Mouse (Mus musculus): ENCODE measurements around the gene Ppm1d. TPM values are rescaled to one million over a fixed set of nuclear protein-coding genes. Genes with fewer than 3 reads are reported as not detected.

The Ppm1d gene
- polyA plus RNA-seq, 1 experiment, result 7.5 TPM

GRCm38 (mm10) chr11:85311645-85312490 lies 824 bp downstream of the Ppm1d start:
- H3K79me2 ChIP-seq (ENCODE audit: control insufficient read depth, insufficient read depth), result peaks cover 56% of the 10 kb centered on the region

GRCm38 (mm10) chr11:85312818-85313217 lies 1.8 kb downstream of the Ppm1d start:
- Histone ChIP-seq H3K36me3 (ENCODE audit: control insufficient read depth, insufficient read depth) (peaks cover 10% of the 10 kb centered on the region), H3K27me3 (ENCODE audit: control insufficient read depth, insufficient read depth, insufficient read length) (no peaks in the 10 kb centered on the region), H3K79me3 (ENCODE audit: low read depth) (peaks cover 54% of the 10 kb centered on the region), H3K79me2 (ENCODE audit: control insufficient read depth, insufficient read depth) (peaks cover 66% of the 10 kb centered on the region), H3ac (ENCODE audit: control insufficient read depth, insufficient read length, low read depth) (no peak overlapping the region), H3K4me3 (ENCODE audit: insufficient read depth, poor library complexity, severe bottlenecking) (no peak overlapping the region)
- no peak for TF ChIP-seq USF1 (IDR thresholded peaks at IDR 0.05; ENCODE audit: low read depth)
- no peak for TF ChIP-seq MYOG (IDR thresholded peaks at IDR 0.05; ENCODE audit: control insufficient read depth, extremely low read depth, insufficient read length)
- TF ChIP-seq CTCF (IDR thresholded peaks at IDR 0.05; ENCODE audit: control insufficient read depth, insufficient read depth, insufficient read length), result no peak
- TF ChIP-seq CEBPB (IDR thresholded peaks at IDR 0.05; ENCODE audit: low read depth), result no peak
- TF ChIP-seq MYOD1 (IDR thresholded peaks at IDR 0.05; ENCODE audit: control insufficient read depth, insufficient read length, low read depth), result no peak
- TF ChIP-seq MAX (IDR thresholded peaks at IDR 0.05), result no peak
- TF ChIP-seq FOSL1 (IDR thresholded peaks at IDR 0.05; ENCODE audit: insufficient read depth, low read length, poor library complexity, severe bottlenecking), result no peak

More at GRCm38 (mm10) chr11:85311645-85312490, 824 bp downstream of the Ppm1d start:
- H3K79me3 ChIP-seq (ENCODE audit: low read depth), result peaks cover 48% of the 10 kb centered on the region
- H3ac ChIP-seq (ENCODE audit: control insufficient read depth, insufficient read length, low read depth), result peak overlapping the region; percentile 88
- TF ChIP-seq CTCF (IDR thresholded peaks at IDR 0.05; ENCODE audit: control insufficient read depth, insufficient read depth, insufficient read length) (peak; percentile 15), MYOG (IDR thresholded peaks at IDR 0.05; ENCODE audit: control insufficient read depth, extremely low read depth, insufficient read length) (no peak)
- H3K27me3 ChIP-seq (ENCODE audit: control insufficient read depth, insufficient read depth, insufficient read length), result no peaks in the 10 kb centered on the region
- H3K4me3 ChIP-seq (ENCODE audit: insufficient read depth, poor library complexity, severe bottlenecking), result peak overlapping the region; percentile 97
- H3K36me3 ChIP-seq (ENCODE audit: control insufficient read depth, insufficient read depth), result peaks cover 10% of the 10 kb centered on the region

- H3ac ChIP-seq (ENCODE audit: control insufficient read depth, insufficient read length, low read depth), result no peak overlapping the region
- TF ChIP-seq MYOG (IDR thresholded peaks at IDR 0.05; ENCODE audit: control insufficient read depth, extremely low read depth, insufficient read length) (no peak), CEBPB (IDR thresholded peaks at IDR 0.05; ENCODE audit: low read depth) (no peak), CTCF (IDR thresholded peaks at IDR 0.05; ENCODE audit: control insufficient read depth, insufficient read depth, insufficient read length) (no peak), MYOD1 (IDR thresholded peaks at IDR 0.05; ENCODE audit: control insufficient read depth, insufficient read length, low read depth) (no peak), MAX (IDR thresholded peaks at IDR 0.05) (no peak), FOSL1 (IDR thresholded peaks at IDR 0.05; ENCODE audit: insufficient read depth, low read length, poor library complexity, severe bottlenecking) (no peak), USF1 (IDR thresholded peaks at IDR 0.05; ENCODE audit: low read depth) (no peak)
- H3K27me3 ChIP-seq (ENCODE audit: control insufficient read depth, insufficient read depth, insufficient read length), result no peaks in the 10 kb centered on the region
- H3K79me2 ChIP-seq (ENCODE audit: control insufficient read depth, insufficient read depth), result peaks cover 71% of the 10 kb centered on the region
- peaks cover 10% of the 10 kb centered on the region for H3K36me3 ChIP-seq (ENCODE audit: control insufficient read depth, insufficient read depth)
- H3K79me3 ChIP-seq (ENCODE audit: low read depth), result peaks cover 59% of the 10 kb centered on the region
- no peak overlapping the region for H3K4me3 ChIP-seq (ENCODE audit: insufficient read depth, poor library complexity, severe bottlenecking)
These were observed 2.3 kb downstream of the Ppm1d start for GRCm38 (mm10) chr11:85313361-85313760.

- Histone ChIP-seq H3K36me3 (ENCODE audit: control insufficient read depth, insufficient read depth) (no peaks in the 10 kb centered on the region), H3K4me3 (ENCODE audit: insufficient read depth, poor library complexity, severe bottlenecking) (no peak overlapping the region), H3K79me2 (ENCODE audit: control insufficient read depth, insufficient read depth) (peaks cover 77% of the 10 kb centered on the region), H3K27me3 (ENCODE audit: control insufficient read depth, insufficient read depth, insufficient read length) (no peaks in the 10 kb centered on the region), H3ac (ENCODE audit: control insufficient read depth, insufficient read length, low read depth) (no peak overlapping the region), H3K79me3 (ENCODE audit: low read depth) (peaks cover 41% of the 10 kb centered on the region)
- peak; percentile 52 for TF ChIP-seq USF1 (IDR thresholded peaks at IDR 0.05; ENCODE audit: low read depth)
- peak; percentile 95 for TF ChIP-seq MAX (IDR thresholded peaks at IDR 0.05)
- no peak for TF ChIP-seq MYOG (IDR thresholded peaks at IDR 0.05; ENCODE audit: control insufficient read depth, extremely low read depth, insufficient read length)
These were observed 12.7 kb downstream of the Ppm1d start for GRCm38 (mm10) chr11:85323567-85324330.

DNA sequence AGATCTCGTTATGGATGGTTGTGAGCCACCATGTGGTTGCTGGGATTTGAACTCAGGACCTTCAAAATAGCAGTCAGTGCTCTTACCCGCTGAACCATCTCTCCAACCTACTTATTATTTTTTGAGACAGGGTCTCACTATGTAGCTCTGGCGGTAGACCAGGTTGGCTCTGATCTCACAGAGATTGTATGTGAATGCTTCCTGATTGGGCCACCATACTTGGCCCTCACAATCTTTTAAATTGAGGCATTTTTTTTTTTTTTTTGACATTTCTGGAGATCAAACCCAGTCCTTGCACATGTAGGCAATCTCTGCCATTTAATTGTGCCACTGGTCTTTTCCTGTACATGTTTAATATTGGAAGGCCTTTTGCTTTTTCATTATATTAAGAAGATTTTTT lies 17.7 kb downstream of the Ppm1d start:
- H3ac ChIP-seq (ENCODE audit: control insufficient read depth, insufficient read length, low read depth), result no peak overlapping the region
- peaks cover 42% of the 10 kb centered on the region for H3K79me2 ChIP-seq (ENCODE audit: control insufficient read depth, insufficient read depth)
- H3K36me3 ChIP-seq (ENCODE audit: control insufficient read depth, insufficient read depth), result no peaks in the 10 kb centered on the region
- H3K4me3 ChIP-seq (ENCODE audit: insufficient read depth, poor library complexity, severe bottlenecking), result no peak overlapping the region
- no peak for TF ChIP-seq MYOG (IDR thresholded peaks at IDR 0.05; ENCODE audit: control insufficient read depth, extremely low read depth, insufficient read length)
- TF ChIP-seq MYOD1 (IDR thresholded peaks at IDR 0.05; ENCODE audit: control insufficient read depth, insufficient read length, low read depth), result no peak
- TF ChIP-seq USF1 (IDR thresholded peaks at IDR 0.05; ENCODE audit: low read depth), result no peak
- TF ChIP-seq CTCF (IDR thresholded peaks at IDR 0.05; ENCODE audit: control insufficient read depth, insufficient read depth, insufficient read length), result no peak
- no peak for TF ChIP-seq FOSL1 (IDR thresholded peaks at IDR 0.05; ENCODE audit: insufficient read depth, low read length, poor library complexity, severe bottlenecking)
- TF ChIP-seq CEBPB (IDR thresholded peaks at IDR 0.05; ENCODE audit: low read depth), result no peak
- TF ChIP-seq MAX (IDR thresholded peaks at IDR 0.05), result no peak
- peaks cover 12% of the 10 kb centered on the region for H3K79me3 ChIP-seq (ENCODE audit: low read depth)
- H3K27me3 ChIP-seq (ENCODE audit: control insufficient read depth, insufficient read depth, insufficient read length), result no peaks in the 10 kb centered on the region
